Mouse (Mus musculus): ENCODE data around the gene Me1. TPM values are rescaled to one million over a fixed set of nuclear protein-coding genes. Genes with fewer than 3 reads are reported as not detected.

Me1 gene
- polyA plus RNA-seq, 1 experiment, result 0.03 TPM

DNA sequence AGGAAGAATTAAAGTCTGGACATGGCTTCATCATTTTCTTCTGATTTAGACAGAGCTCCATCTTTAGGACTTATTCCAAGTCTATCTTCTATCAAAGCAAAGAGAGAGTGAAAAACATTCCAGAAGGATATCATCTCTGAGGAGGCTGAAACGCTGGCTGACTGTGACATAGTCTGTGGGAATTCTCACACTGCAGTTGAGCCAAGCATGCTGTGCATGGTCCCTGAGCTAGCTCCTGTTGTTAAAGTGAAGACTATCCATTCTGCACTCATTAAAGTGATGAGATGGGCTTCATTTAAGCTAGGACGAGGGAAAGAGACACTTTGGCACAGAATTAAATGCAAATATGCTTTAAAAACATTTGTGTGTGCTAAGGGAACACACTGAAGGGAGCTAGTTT is 20.8 kb upstream of the Me1 start:
- Histone ChIP-seq H3K4me1 (ENCODE audit: control insufficient read depth) (no peaks in the 10 kb centered on the region), H3K27me3 (ENCODE audit: control insufficient read depth) (no peaks in the 10 kb centered on the region), H3K4me3 (replicated peaks) (no peak overlapping the region), H3K9me3 (ENCODE audit: control insufficient read depth, low read length) (no peaks in the 10 kb centered on the region), H3K36me3 (ENCODE audit: control insufficient read depth) (no peaks in the 10 kb centered on the region)
- TF ChIP-seq TAL1 (IDR thresholded peaks at IDR 0.05; ENCODE audit: low read length), result no peak

GRCm38 (mm10) chr9:86714089-86714488 is 18.3 kb upstream of the Me1 start:
- Histone ChIP-seq H3K4me3 (replicated peaks) (no peak overlapping the region), H3K27me3 (ENCODE audit: control insufficient read depth) (no peaks in the 10 kb centered on the region), H3K4me1 (ENCODE audit: control insufficient read depth) (no peaks in the 10 kb centered on the region), H3K9me3 (ENCODE audit: control insufficient read depth, low read length) (no peaks in the 10 kb centered on the region), H3K36me3 (ENCODE audit: control insufficient read depth) (no peaks in the 10 kb centered on the region)
- TF ChIP-seq TAL1 (IDR thresholded peaks at IDR 0.05; ENCODE audit: low read length) (no peak), GATA1 (IDR thresholded peaks at IDR 0.05; ENCODE audit: low read length) (no peak)

DNA sequence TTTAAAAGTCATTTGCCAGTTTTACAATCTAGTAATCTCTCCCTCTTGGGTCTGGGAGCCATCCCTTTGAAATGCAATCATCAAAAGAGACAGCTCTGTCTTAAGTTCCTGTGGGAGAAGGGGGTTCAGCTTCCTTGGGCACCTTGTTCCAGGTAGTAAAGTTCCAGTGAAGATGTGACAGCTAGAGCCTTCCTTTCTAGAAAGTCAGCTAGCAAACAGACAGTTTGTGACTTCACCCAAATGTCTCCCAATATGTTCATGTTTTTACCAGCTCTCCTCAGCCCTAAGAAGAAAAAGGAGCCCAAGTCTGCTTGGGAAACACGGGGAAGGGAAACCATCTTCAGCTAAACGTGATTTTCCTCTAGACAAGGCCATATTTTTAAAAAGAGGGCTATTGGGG is 16.9 kb upstream of the Me1 start:
- Histone ChIP-seq H3K9me3 (ENCODE audit: control insufficient read depth, low read length) (no peaks in the 10 kb centered on the region), H3K4me3 (replicated peaks) (no peak overlapping the region), H3K27me3 (ENCODE audit: control insufficient read depth) (no peaks in the 10 kb centered on the region), H3K4me1 (ENCODE audit: control insufficient read depth) (no peaks in the 10 kb centered on the region), H3K36me3 (ENCODE audit: control insufficient read depth) (no peaks in the 10 kb centered on the region)
- TF ChIP-seq TAL1 (IDR thresholded peaks at IDR 0.05; ENCODE audit: low read length) (no peak), GATA1 (IDR thresholded peaks at IDR 0.05; ENCODE audit: low read length) (no peak)

GRCm38 (mm10) chr9:86710091-86710634 is 14.4 kb upstream of the Me1 start:
- H3K4me3 ChIP-seq (replicated peaks), result no peak overlapping the region
- TF ChIP-seq TAL1 (IDR thresholded peaks at IDR 0.05; ENCODE audit: low read length), result no peak
- TF ChIP-seq GATA1 (IDR thresholded peaks at IDR 0.05; ENCODE audit: low read length), result no peak
- no peaks in the 10 kb centered on the region for H3K4me1 ChIP-seq (ENCODE audit: control insufficient read depth)
- no peaks in the 10 kb centered on the region for H3K36me3 ChIP-seq (ENCODE audit: control insufficient read depth)
- H3K9me3 ChIP-seq (ENCODE audit: control insufficient read depth, low read length), result no peaks in the 10 kb centered on the region
- H3K27me3 ChIP-seq (ENCODE audit: control insufficient read depth), result no peaks in the 10 kb centered on the region

DNA sequence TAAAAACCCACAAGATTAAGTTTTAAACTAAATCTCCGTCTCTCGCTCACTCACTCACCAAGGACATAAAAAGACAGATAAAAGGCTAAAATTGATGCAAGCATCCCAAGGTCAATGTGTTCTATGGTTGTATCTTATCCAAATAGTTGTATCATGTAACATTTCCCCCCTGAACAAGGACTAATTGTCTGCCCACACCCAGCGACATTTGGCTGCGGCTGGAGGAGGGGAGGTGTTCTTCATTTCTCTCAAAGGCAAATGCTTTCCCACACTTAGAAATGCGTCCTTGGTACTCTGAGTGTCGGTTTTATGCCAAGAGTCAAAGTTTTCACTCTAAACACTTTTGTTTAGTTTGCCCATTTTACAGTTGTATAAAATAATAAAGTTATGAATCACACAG is 13.2 kb upstream of the Me1 start:
- Histone ChIP-seq H3K4me1 (ENCODE audit: control insufficient read depth) (no peaks in the 10 kb centered on the region), H3K4me3 (replicated peaks) (no peak overlapping the region), H3K36me3 (ENCODE audit: control insufficient read depth) (no peaks in the 10 kb centered on the region), H3K27me3 (ENCODE audit: control insufficient read depth) (no peaks in the 10 kb centered on the region), H3K9me3 (ENCODE audit: control insufficient read depth, low read length) (no peaks in the 10 kb centered on the region)
- TF ChIP-seq TAL1 (IDR thresholded peaks at IDR 0.05; ENCODE audit: low read length) (no peak), GATA1 (IDR thresholded peaks at IDR 0.05; ENCODE audit: low read length) (no peak)

DNA sequence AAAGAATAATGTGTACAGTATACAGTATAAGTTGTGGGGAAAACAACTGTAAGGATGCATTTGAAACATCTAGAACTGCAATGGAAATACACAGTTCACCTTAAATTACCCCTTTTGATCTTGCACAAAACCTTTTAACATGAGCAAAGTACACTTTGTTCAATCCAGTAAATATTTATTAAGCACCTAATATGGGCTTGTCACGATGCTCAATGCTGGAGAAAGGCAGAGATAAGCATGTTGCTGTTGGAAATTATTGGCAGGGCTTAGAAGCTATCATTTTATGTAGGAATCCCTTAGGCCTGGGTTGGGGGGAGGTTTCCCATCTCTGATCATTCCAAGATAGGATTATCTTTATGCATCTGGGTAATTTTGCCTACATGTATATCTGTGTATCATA is 11.7 kb upstream of the Me1 start:
- Histone ChIP-seq H3K4me3 (replicated peaks) (no peak overlapping the region), H3K9me3 (ENCODE audit: control insufficient read depth, low read length) (no peaks in the 10 kb centered on the region), H3K36me3 (ENCODE audit: control insufficient read depth) (no peaks in the 10 kb centered on the region), H3K4me1 (ENCODE audit: control insufficient read depth) (no peaks in the 10 kb centered on the region), H3K27me3 (ENCODE audit: control insufficient read depth) (no peaks in the 10 kb centered on the region)
- TF ChIP-seq GATA1 (IDR thresholded peaks at IDR 0.05; ENCODE audit: low read length), result no peak
- TF ChIP-seq TAL1 (IDR thresholded peaks at IDR 0.05; ENCODE audit: low read length), result no peak

- H3K27me3 ChIP-seq (ENCODE audit: control insufficient read depth), result no peaks in the 10 kb centered on the region
- peaks cover 1% of the 10 kb centered on the region; the same call in 1 of the 2 replicates for H3K4me1 ChIP-seq (ENCODE audit: control insufficient read depth)
- no peaks in the 10 kb centered on the region for H3K36me3 ChIP-seq (ENCODE audit: control insufficient read depth)
- no peaks in the 10 kb centered on the region for H3K9me3 ChIP-seq (ENCODE audit: control insufficient read depth, low read length)
- no peak overlapping the region for H3K4me3 ChIP-seq (replicated peaks)
- TF ChIP-seq GATA1 (IDR thresholded peaks at IDR 0.05; ENCODE audit: low read length) (no peak), TAL1 (IDR thresholded peaks at IDR 0.05; ENCODE audit: low read length) (no peak)
Observed at GRCm38 (mm10) chr9:86701844-86702243, 6.1 kb upstream of the Me1 start.

GRCm38 (mm10) chr9:86701264-86701663 is 5.5 kb upstream of the Me1 start:
- Histone ChIP-seq H3K36me3 (ENCODE audit: control insufficient read depth) (no peaks in the 10 kb centered on the region), H3K9me3 (ENCODE audit: control insufficient read depth, low read length) (no peaks in the 10 kb centered on the region), H3K4me3 (replicated peaks) (no peak overlapping the region), H3K27me3 (ENCODE audit: control insufficient read depth) (no peaks in the 10 kb centered on the region), H3K4me1 (ENCODE audit: control insufficient read depth) (peaks cover 3% of the 10 kb centered on the region)
- TF ChIP-seq GATA1 (IDR thresholded peaks at IDR 0.05; ENCODE audit: low read length), result no peak

GRCm38 (mm10) chr9:86695199-86695817 is 445 bp downstream of the Me1 start:
- H3K4me3 ChIP-seq (replicated peaks), result peak overlapping the region; percentile 77
- no peaks in the 10 kb centered on the region for H3K9me3 ChIP-seq (ENCODE audit: control insufficient read depth, low read length)
- peaks cover 15% of the 10 kb centered on the region for H3K4me1 ChIP-seq (ENCODE audit: control insufficient read depth)
- H3K36me3 ChIP-seq (ENCODE audit: control insufficient read depth), result no peaks in the 10 kb centered on the region
- H3K27me3 ChIP-seq (ENCODE audit: control insufficient read depth), result peaks cover 13% of the 10 kb centered on the region
- no peak for TF ChIP-seq TAL1 (IDR thresholded peaks at IDR 0.05; ENCODE audit: low read length)
- no peak for TF ChIP-seq GATA1 (IDR thresholded peaks at IDR 0.05; ENCODE audit: low read length)

GRCm38 (mm10) chr9:86694644-86695043 is 1.1 kb downstream of the Me1 start:
- Histone ChIP-seq H3K36me3 (ENCODE audit: control insufficient read depth) (no peaks in the 10 kb centered on the region), H3K9me3 (ENCODE audit: control insufficient read depth, low read length) (no peaks in the 10 kb centered on the region), H3K27me3 (ENCODE audit: control insufficient read depth) (peaks cover 13% of the 10 kb centered on the region), H3K4me1 (ENCODE audit: control insufficient read depth) (peaks cover 15% of the 10 kb centered on the region), H3K4me3 (replicated peaks) (peak overlapping the region; percentile 77)
- TF ChIP-seq GATA1 (IDR thresholded peaks at IDR 0.05; ENCODE audit: low read length), result no peak
- TF ChIP-seq TAL1 (IDR thresholded peaks at IDR 0.05; ENCODE audit: low read length), result no peak
